19 mouse cellular contexts compared by ENCODE assay signal in genomic region chr8:46322833-46323232, GRCm38 (mm10). TPM values are rescaled to one million over a fixed set of nuclear protein-coding genes. Genes with fewer than 3 reads are reported as not detected.
A peak's percentile ranks its signal among the peaks of the same experiment; 100 is the strongest.
DNase-seq lines count a peak whose midpoint lies in the region; ATAC-seq and TF ChIP-seq lines count a peak whose summit lies in the region.
"Had no signal": no experiment of that assay in that cellular context is flagged by ENCODE, and none has a peak within 500 bp of the region (broad histone marks: within the 10 kb centered on the region; RNA-seq: fewer than 3 reads in every experiment).

No protein-coding gene starts in this region.

- ATAC-seq in midbrain, embryonic 16.5 days, result 0 out of 2 replicates have a peak, but pooled peaks have one; percentile 14
- ATAC-seq in stomach, postnatal 0 days (ENCODE audit: low FRiP score, low TSS enrichment), result no peak
- ATAC-seq: forebrain, embryonic 14.5 days; inflammation-experienced regulatory T-cells, adult 6 months had no signal

- no peaks in the 10 kb centered on the region for H3K27me3 ChIP-seq in kidney, adult 2 months (replicated peaks; ENCODE audit: control insufficient read depth, insufficient read depth, low read length)
- no peaks in the 10 kb centered on the region for H3K27me3 ChIP-seq in midbrain, embryonic 16.5 days (ENCODE audit: control insufficient read depth, insufficient read depth, low read depth, low read length)
- no peaks in the 10 kb centered on the region for H3K27me3 ChIP-seq in midbrain, embryonic 10.5 days (ENCODE audit: low read depth, poor library complexity, severe bottlenecking)
- no peaks in the 10 kb centered on the region for H3K27me3 ChIP-seq in stomach, postnatal 0 days (ENCODE audit: control insufficient read depth, insufficient read depth, low read length)
- H3K27me3 ChIP-seq: embryonic facial prominence, embryonic 12.5 days; limb, embryonic 12.5 days; lung, embryonic 15.5 days; neural tube, embryonic 15.5 days had no signal

- TF ChIP-seq EP300 in stomach, postnatal 0 days (optimal IDR thresholded peaks at IDR 0.05), result no peak

- H3K9me3 ChIP-seq in midbrain, embryonic 16.5 days (replicated peaks; ENCODE audit: control insufficient read depth, low read length, poor library complexity, severe bottlenecking), result no peaks in the 10 kb centered on the region
- H3K9me3 ChIP-seq in midbrain, embryonic 10.5 days (replicated peaks), result peaks cover 6% of the 10 kb centered on the region; the same call in 1 of the 2 replicates
- H3K9me3 ChIP-seq in stomach, postnatal 0 days (ENCODE audit: control insufficient read depth, low read length), result no peaks in the 10 kb centered on the region
- H3K9me3 ChIP-seq: embryonic facial prominence, embryonic 12.5 days; lung, embryonic 15.5 days; neural tube, embryonic 15.5 days had no signal

- peaks cover 3% of the 10 kb centered on the region; the same call in 1 of the 2 replicates for H3K4me1 ChIP-seq in kidney, adult 2 months (ENCODE audit: control insufficient read depth, insufficient read depth, low read length)
- H3K4me1 ChIP-seq in midbrain, embryonic 16.5 days (ENCODE audit: control insufficient read depth, insufficient read depth, low read length), result no peaks in the 10 kb centered on the region
- no peaks in the 10 kb centered on the region for H3K4me1 ChIP-seq in midbrain, embryonic 10.5 days
- no peaks in the 10 kb centered on the region; the same call in 1 of the 2 replicates for H3K4me1 ChIP-seq in stomach, postnatal 0 days (replicated peaks; ENCODE audit: control insufficient read depth, insufficient read depth)
- H3K4me1 ChIP-seq: embryonic facial prominence, embryonic 12.5 days; limb, embryonic 12.5 days; neural tube, embryonic 15.5 days had no signal

- TF ChIP-seq CTCF in kidney, adult 2 months (conservative IDR thresholded peaks at IDR 0.05; ENCODE audit: insufficient read depth, insufficient read length, low read depth, low read length), result 0 out of 2 replicates have a peak, but pooled peaks have one; percentile 26
- TF ChIP-seq CTCF in stomach, postnatal 0 days (IDR thresholded peaks at IDR 0.05; ENCODE audit: low read depth), result peak; percentile 48

- H3K27ac ChIP-seq in kidney, adult 2 months (ENCODE audit: insufficient read depth, low read depth, low read length), result peak overlapping the region; percentile 24; the same call in 1 of the 2 replicates
- no peak overlapping the region for H3K27ac ChIP-seq in midbrain, embryonic 16.5 days (ENCODE audit: low read length)
- no peak overlapping the region for H3K27ac ChIP-seq in midbrain, embryonic 10.5 days (replicated peaks)
- no peak overlapping the region for H3K27ac ChIP-seq in stomach, postnatal 0 days (replicated peaks)
- H3K27ac ChIP-seq: embryonic facial prominence, embryonic 12.5 days; limb, embryonic 12.5 days; lung, embryonic 15.5 days; neural tube, embryonic 15.5 days had no signal

- H3K36me3 ChIP-seq in kidney, adult 2 months (ENCODE audit: control insufficient read depth, insufficient read depth, low read length), result no peaks in the 10 kb centered on the region
- no peaks in the 10 kb centered on the region for H3K36me3 ChIP-seq in midbrain, embryonic 16.5 days (ENCODE audit: control insufficient read depth, insufficient read depth, low read length)
- H3K36me3 ChIP-seq in midbrain, embryonic 10.5 days, result no peaks in the 10 kb centered on the region
- no peaks in the 10 kb centered on the region for H3K36me3 ChIP-seq in stomach, postnatal 0 days (ENCODE audit: control insufficient read depth, insufficient read depth, low read length)
- H3K36me3 ChIP-seq: embryonic facial prominence, embryonic 12.5 days; limb, embryonic 12.5 days; lung, embryonic 15.5 days; neural tube, embryonic 15.5 days had no signal

- no peak overlapping the region for H3K4me2 ChIP-seq in midbrain, embryonic 16.5 days (ENCODE audit: low read length)
- no peak overlapping the region for H3K4me2 ChIP-seq in stomach, postnatal 0 days (replicated peaks; ENCODE audit: low read depth)
- H3K4me2 ChIP-seq: embryonic facial prominence, embryonic 12.5 days; limb, embryonic 12.5 days; lung, embryonic 15.5 days; neural tube, embryonic 15.5 days had no signal

- no peak overlapping the region for H3K4me3 ChIP-seq in kidney, adult 2 months (ENCODE audit: insufficient read depth, low read depth, low read length)
- H3K4me3 ChIP-seq in midbrain, embryonic 16.5 days (ENCODE audit: low read depth, low read length), result no peak overlapping the region
- H3K4me3 ChIP-seq in midbrain, embryonic 10.5 days, result no peak overlapping the region
- no peak overlapping the region for H3K4me3 ChIP-seq in stomach, postnatal 0 days (ENCODE audit: low read depth, low read length)
- H3K4me3 ChIP-seq: embryonic facial prominence, embryonic 12.5 days; limb, embryonic 12.5 days; lung, embryonic 15.5 days; neural tube, embryonic 15.5 days had no signal

- peak; percentile 22 to 27 for DNase-seq in cerebellum, postnatal 10 days
- DNase-seq in cerebellum, adult 11-12 months, result no peak
- peak; percentile 34 for DNase-seq in kidney, adult 2 months
- DNase-seq in kidney, adult 18-20 months, result no peak
- DNase-seq in midbrain, embryonic 10.5 days (ENCODE audit: low spot score), result no peak
- no peak for DNase-seq in stomach, postnatal 0 days (ENCODE audit: low spot score)
- DNase-seq in layer of hippocampus, adult 9-11 months, result no peak
- DNase-seq: B cell, adult 2 months; cerebellum, postnatal 36 days; gastrocnemius, postnatal 25 days; right cerebral cortex, adult 18-20 months had no signal

- H3K9ac ChIP-seq in midbrain, embryonic 16.5 days (ENCODE audit: low read depth, low read length), result no peak overlapping the region
- H3K9ac ChIP-seq in stomach, postnatal 0 days (ENCODE audit: low read length), result no peak overlapping the region
- H3K9ac ChIP-seq: embryonic facial prominence, embryonic 12.5 days; limb, embryonic 12.5 days; lung, embryonic 15.5 days; neural tube, embryonic 15.5 days had no signal

- no peak for TF ChIP-seq POLR2A in kidney, adult 2 months (IDR thresholded peaks at IDR 0.05; ENCODE audit: low read depth, low read length)

- WGBS in kidney, adult 2 months, result 57% methylated on average over 2 of the region's 2 CpGs
- WGBS in midbrain, embryonic 16.5 days, result 84% methylated on average over 2 of the region's 2 CpGs
- 82% methylated on average over 2 of the region's 2 CpGs for whole genome bisulfite sequencing in midbrain, embryonic 10.5 days
- WGBS in stomach, postnatal 0 days, result 62% methylated on average over 2 of the region's 2 CpGs

RNA-seq across cellular contexts. Expression of gene Helt, which starts 28.4 kb away (rescaled TPM):
- polyA plus RNA-seq in kidney, adult 2 months (2012; rRNA removed), result not detected in 2 replicates
- 2.8 and 3.2 TPM in 2 replicates for polyA plus RNA-seq in midbrain, embryonic 16.5 days (2015; fragmentation: Nextera tagmentation; extraction: Ambion mirVana)
- polyA plus RNA-seq in midbrain, embryonic 10.5 days (2016; fragmentation: Nextera tagmentation; extraction: Ambion mirVana), result 32.2 and 64.1 TPM in 2 replicates
- polyA plus RNA-seq in stomach, postnatal 0 days (2015; fragmentation: Nextera tagmentation; extraction: Ambion mirVana), result not detected in 2 replicates
- polyA plus RNA-seq: heart, embryonic 16.5 days; inflammation-experienced regulatory T-cells, adult 6 months; limb, embryonic 12.5 days; lung, embryonic 15.5 days; neural tube, embryonic 15.5 days had no signal

Comparison
In these comparisons a context has a peak if more than half of its experiments do, and no peak if none do; other contexts are left out.
1. DNase-seq: peak in cerebellum, postnatal 10 days (2 of 2) and kidney, adult 2 months (single experiment); none in cerebellum, adult 11-12 months (single experiment), kidney, adult 18-20 months (single experiment), midbrain, embryonic 10.5 days (single experiment), stomach, postnatal 0 days (single experiment) and layer of hippocampus, adult 9-11 months (single experiment).